Mouse (Mus musculus) thymus, postnatal 10 days (tissue): ENCODE measurements at regions not wholly inside any gene's neighbourhood (a gene's known extent, or its start where the extent isn't known, plus 50 kb on each side); places are given as distances from the start of the nearest gene placed in this dataset.

Source experiments
- DNase-seq, 2 experiments: peaks; one replicate each; pipeline ENCODE4 v3.0.0; 2021; ENCODE audit warnings: low spot score in 2 of 2

GRCm38 (mm10) chr3:148336091-148336511 lies 654.3 kb downstream of the Adgrl2 start:
- no peak for DNase-seq

- no peak for DNase-seq
Measured at GRCm38 (mm10) chr3:148335654-148336053, 654.7 kb downstream of the Adgrl2 start.

GRCm38 (mm10) chr3:148324911-148325621 lies 665.3 kb downstream of the Adgrl2 start:
- no peak for DNase-seq

GRCm38 (mm10) chr3:148321894-148322293 lies 668.5 kb downstream of the Adgrl2 start:
- no peak for DNase-seq

- DNase-seq: no peak
Measured at GRCm38 (mm10) chr3:148316198-148316597, 674.2 kb downstream of the Adgrl2 start.

GRCm38 (mm10) chr3:148315286-148315685 lies 675.1 kb downstream of the Adgrl2 start:
- DNase-seq: no peak

- DNase-seq: no peak
Measured at GRCm38 (mm10) chr3:148295515-148295914, 694.8 kb downstream of the Adgrl2 start.

DNA sequence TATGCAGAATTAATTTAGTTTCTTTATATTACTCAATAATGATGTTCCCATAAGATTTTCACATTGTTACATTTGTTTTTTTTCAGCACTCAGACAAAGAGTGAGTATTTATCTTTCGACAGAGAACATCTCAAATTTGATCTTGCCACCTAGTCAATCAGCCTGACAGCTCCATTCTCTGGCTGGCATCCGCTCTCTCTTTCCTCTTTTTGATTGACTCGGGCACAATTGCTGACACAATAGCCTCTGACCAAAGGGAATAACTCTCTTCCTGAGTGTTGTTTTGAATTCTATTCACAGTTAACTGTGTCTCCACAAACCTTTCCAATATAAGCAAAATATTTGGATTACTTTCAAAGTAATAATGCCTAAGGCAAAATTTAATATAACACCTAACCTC lies 711.4 kb downstream of the Adgrl2 start:
- DNase-seq: no peak

DNA sequence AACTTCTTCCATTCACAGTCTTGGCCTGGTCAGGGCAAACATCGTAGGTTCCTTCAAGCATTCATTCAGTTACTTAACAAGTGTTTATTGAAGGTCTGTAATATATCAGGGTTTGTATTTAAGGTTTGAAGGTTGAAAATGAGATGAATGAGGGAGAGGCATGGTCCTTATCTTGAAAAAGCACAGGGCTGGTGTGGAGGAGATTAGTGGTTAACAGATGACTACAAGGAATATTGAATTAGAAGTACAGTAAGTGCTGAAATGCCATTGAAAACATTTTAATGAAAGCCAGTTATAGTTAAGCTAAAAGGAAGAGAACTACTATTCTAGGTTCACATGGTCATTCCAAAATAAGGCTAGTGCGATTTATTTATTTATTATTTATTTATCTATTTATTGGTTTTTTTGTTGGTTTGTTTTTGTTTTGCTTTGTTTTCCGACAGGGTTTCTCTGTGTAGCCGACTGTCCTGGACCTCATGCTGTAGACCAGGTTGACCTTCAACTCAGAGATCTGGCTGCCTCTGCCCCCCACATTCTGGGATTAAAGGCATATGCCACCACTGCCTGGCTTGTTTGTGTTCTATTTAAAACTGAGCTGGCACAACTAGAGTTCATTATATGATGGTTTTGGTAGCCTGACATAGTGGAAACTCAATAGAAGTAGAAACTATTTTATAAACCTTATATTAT lies 718.1 kb downstream of the Adgrl2 start:
- DNase-seq: no peak

DNA sequence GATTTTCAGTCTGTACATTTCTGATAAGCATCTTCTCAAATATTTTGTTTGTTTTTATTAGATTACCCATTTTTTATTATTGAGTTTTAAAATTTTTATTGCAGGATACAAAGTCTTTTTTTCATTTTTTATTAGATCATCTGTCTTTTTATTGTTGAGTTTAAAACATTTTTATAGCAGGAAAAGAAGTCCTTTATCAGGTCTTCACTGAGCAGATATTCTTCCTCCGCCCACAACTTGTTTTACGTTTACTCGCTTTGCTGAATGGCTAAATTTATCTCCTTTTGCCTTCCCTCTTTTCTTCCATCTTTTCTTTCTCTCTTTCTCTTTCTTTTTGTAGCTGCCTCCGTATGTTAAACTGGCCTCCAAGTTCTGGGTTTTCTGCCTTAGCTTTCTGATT lies 721.5 kb downstream of the Adgrl2 start:
- DNase-seq: no peak

GRCm38 (mm10) chr3:148259211-148259610 lies 731.1 kb downstream of the Adgrl2 start:
- no peak for DNase-seq

DNA sequence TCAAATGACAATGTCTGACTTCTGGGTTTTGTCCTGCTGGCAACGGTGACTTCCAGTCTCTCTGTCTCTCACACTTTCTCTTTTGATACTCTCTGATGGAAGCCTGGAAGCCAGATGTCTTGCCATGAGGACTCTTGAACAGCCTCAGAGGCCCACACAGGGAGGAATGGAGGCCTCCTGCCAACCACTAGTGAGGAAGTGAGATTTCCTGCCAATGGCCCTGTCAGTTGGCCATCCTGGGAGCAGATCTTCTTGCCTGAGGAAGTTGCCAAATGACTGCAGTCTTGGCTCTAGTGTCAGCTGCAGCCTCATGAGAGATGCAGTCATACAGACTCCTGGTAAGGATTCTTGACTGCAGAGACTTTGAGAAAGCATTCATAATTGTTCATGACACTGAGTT lies 741.7 kb downstream of the Adgrl2 start:
- DNase-seq: no peak

DNA sequence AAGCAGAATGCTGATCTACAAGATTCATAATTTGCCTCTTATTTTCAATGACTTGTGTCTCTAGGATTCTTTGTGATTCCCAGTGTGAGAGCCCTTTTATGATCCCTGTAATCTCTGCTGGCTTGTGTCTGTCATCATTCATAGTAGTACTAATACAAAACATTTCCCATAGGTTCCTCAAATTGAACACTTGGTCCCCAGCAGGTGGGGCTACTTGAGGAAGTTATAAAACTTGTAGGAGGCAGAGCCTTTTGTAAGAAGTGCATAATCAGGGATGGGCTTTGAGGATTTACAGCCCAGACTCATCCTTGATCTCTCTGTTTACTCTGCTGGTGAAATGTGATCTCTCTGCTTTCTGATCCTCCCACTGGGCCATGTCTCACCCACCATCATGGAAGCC lies 743.6 kb downstream of the Adgrl2 start:
- no peak for DNase-seq

DNA sequence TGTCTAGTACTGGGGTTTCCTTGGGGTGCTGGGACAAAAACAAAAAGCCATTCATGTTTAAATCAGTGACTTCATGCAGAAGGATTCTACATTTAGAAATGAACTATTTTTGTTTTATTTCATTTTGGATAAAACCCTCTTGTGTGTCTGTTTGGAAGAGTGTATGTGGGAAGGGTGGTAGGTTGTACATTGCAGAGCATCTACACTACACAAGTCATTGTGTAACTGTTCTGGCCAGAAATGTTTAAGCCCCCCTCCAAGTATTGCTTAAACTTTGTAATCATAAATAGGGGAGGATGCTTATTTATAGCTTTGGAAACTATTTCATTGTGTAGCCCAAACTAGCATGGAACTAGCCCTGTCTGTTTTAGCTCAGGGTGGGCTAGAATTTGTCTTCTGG lies 752.3 kb downstream of the Adgrl2 start:
- no peak for DNase-seq

DNA sequence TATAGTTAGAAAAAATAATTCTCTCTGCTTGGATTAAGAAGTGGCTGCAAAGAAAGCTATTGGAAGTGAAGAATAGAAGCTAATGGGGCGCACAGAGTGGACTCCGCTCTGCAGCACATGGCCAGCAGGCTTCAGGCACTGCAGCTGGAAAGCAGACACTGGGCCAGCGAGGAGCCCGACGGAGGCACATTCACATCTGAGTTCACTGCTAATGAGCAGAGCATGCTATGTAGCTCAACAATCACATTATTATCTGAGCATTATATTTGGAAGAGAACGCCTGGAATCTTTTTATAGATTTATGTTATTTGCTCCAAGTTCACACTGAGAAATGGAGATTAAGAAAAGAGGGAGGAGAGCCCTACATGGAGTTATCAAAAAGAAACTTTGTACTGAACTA lies 752.8 kb downstream of the Adgrl2 start:
- no peak for DNase-seq

GRCm38 (mm10) chr3:148233616-148234015 lies 756.7 kb downstream of the Adgrl2 start:
- DNase-seq: no peak

DNA sequence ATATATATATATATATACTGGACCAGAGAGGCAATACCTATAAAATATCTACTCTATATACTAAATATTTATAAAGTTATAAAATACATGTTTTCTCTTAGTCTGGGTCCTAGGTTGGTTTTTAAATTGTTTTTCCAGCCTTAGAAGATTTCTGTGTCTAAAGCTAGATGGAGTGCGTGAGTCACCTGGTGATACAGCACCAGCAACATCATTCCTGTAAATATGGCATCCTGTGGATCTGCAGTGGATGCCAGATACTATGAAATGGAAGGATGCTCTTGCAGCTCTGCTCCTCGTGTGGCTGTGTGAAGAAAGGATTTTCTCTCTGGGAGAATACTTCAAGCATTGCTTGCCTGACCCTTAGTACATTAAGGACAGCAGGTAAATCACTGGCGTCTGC lies 761.2 kb downstream of the Adgrl2 start:
- no peak for DNase-seq

DNA sequence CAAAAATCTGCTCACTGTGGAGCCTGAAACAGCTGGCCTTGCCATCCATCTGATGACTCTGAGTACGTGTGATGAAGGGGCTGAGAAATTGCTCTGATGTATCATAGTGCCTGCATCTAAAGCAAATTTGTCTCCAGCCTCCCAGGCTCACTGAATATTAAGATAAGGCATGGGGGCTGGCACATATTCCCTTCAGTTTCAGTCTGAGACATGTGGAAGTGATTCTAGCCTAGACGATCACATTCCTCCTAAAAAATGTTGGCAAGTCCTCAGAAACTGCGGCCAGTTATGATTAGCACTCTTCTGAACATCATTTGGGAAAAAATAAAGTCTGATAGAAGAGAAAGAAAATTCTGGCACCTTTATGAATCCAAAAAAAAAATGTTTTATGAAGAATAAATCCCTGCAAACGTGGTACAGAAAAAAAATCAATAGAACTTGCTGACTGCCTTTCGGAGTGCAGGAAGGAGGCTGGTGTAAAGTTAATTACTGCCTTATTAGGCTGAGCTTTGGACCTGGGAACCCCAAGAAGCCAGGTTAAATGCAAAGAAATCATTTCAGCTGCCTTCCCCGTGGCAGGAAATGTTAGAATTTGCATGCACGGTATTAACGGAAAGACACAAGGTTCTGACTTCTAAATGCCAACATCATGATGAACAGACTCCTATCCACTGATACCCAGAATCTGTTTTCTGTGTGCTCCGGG lies 762.2 kb downstream of the Adgrl2 start:
- no peak for DNase-seq

- DNase-seq: no peak
Measured at GRCm38 (mm10) chr3:148220826-148221225, 769.5 kb downstream of the Adgrl2 start.

DNA sequence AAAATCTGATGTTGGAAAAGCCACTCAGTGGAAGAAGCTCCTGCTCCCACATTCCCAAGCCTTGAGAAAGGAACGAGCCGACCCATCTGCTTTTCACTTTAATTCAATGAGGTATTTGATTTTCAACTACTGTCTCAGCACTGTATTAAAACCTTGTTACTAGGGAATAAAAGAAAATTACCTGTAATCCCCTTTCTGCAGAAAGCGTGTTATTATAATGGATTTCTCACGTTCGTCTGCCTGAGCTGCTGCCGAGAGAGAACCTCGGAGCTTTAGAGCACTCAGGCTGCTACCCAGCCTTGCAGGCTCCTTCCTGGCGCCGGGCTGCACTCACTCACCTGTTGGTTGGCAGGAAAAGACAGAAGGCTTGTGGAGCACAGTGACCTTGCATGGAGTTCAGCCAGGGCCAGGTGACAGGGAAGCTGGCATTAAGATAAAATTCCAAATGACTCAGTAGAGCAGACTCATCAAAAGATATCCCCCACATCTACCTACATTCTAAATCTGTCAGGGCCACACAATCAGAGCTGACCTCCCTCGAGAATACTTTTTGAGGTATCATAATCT lies 770.2 kb downstream of the Adgrl2 start:
- DNase-seq: no peak

DNA sequence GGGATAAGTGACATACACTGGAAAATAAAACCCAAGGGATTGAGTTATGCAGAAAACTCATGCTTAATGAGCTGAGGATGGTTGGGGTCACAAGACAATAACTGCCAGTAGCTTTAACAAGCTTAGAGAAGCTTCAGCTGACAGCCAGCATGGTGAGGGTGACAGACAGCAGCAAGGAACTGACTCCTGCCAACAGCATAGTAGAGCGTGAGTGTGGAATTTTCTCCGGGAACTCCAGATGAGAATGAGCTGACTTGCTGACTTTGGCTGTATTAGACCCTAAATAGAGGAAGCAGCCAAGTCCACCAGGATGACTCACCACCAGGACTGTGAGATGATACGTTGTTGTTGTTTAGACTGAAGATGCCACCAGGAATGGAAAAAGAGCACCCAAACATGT lies 788.2 kb downstream of the Adgrl2 start:
- no peak for DNase-seq

DNA sequence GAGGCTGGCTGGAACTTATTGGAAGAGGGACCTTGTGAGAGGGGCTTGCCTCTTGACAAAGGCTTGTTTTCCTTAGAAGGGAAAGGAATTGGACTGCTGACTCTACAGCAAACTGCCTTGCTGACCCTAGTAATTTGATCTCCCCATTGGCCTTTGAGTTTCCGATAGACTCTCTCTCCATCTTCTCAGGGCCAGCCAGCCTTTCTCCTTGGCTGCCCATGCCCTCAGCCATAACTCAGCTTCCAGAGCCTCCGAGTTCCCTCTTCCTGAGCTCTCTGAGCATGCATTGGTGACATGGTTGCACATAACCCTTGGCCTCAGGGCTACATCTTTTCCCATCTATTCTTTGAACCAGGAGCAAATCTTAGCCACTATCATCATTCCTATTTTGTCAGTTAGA lies 803.7 kb downstream of the Adgrl2 start:
- DNase-seq: no peak

DNA sequence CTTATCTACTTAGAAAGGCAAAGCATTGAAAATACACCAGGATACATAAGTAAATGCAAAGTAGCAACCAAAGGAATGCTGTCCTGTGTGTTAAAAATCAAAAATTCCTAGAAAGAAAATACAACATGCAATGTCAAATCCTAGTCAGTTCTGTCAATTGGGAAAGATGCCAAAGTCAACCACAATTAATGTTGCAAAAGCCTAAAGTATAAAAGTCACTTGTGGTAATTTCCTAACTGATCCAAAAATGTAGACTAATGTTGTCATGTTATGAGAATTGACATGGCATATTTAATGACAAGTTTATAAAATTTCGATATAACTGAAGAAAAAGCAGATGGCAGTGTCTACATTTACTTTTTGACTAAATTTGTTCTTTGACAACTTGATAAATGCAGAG lies 822.8 kb downstream of the Adgrl2 start:
- no peak for DNase-seq
